In the genomic region with DNA sequence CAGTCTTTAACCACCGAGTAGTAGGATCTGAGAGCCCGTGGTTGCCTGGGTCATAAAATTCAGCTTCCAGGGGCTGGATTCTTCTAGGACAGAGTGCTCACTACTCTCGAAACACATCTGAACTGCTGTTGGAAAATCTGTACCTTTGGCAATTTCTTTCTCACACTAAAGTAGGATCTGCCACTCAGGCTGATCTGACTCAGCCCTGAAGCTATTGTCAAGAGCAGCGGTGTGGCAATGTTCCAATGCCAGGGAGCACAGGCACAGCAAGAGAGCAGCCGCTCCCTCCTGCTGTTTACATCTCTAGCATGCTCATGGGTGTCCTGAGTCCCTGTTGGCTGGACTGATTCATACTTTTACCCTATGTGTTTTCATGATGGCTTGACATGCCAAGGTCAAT, we compare ENCODE assay signal across 7 mouse cellular contexts.
DNase-seq lines count a peak whose midpoint lies in the region; ATAC-seq lines count a peak whose summit lies in the region.

No protein-coding gene starts in this region.

- no peaks in the 10 kb centered on the region for H3K27me3 ChIP-seq in midbrain, embryonic 14.5 days (ENCODE audit: control insufficient read depth, insufficient read depth, low read length)
- no peaks in the 10 kb centered on the region for H3K27me3 ChIP-seq in midbrain, embryonic 15.5 days (replicated peaks)
- no peaks in the 10 kb centered on the region for H3K27me3 ChIP-seq in neural tube, embryonic 15.5 days (replicated peaks)
- no peaks in the 10 kb centered on the region for H3K27me3 ChIP-seq in midbrain, embryonic 16.5 days (ENCODE audit: control insufficient read depth, insufficient read depth, low read depth, low read length)

- peaks cover 11% of the 10 kb centered on the region for H3K4me1 ChIP-seq in midbrain, embryonic 14.5 days (ENCODE audit: control insufficient read depth, insufficient read depth, low read length)
- peaks cover 16% of the 10 kb centered on the region for H3K4me1 ChIP-seq in midbrain, embryonic 15.5 days
- H3K4me1 ChIP-seq in neural tube, embryonic 15.5 days = peaks cover 17% of the 10 kb centered on the region
- H3K4me1 ChIP-seq in midbrain, embryonic 16.5 days (ENCODE audit: control insufficient read depth, insufficient read depth, low read length) = peaks cover 8% of the 10 kb centered on the region; the same call in 1 of the 2 replicates

- 71% methylated on average over 5 of the region's 5 CpGs for WGBS in midbrain, embryonic 14.5 days
- 66% methylated on average over 5 of the region's 5 CpGs for WGBS in midbrain, embryonic 15.5 days
- 50% methylated on average over 5 of the region's 5 CpGs for whole genome bisulfite sequencing in neural tube, embryonic 15.5 days
- 66% methylated on average over 5 of the region's 5 CpGs for WGBS in midbrain, embryonic 16.5 days

- intact Hi-C loops in heart, postnatal 10 days (cut with DNase I) = loop anchor here (5.0 kb wide), 2 partner anchors 205 to 295 kb away; a partner anchor contains a TSS
- intact Hi-C loops in gastrocnemius, postnatal 14 days (cut with DNase I; ENCODE audit: low total_unique reads) = no loop called here

- H3K4me2 ChIP-seq in midbrain, embryonic 14.5 days (ENCODE audit: low read length) = no peak overlapping the region
- H3K4me2 ChIP-seq in midbrain, embryonic 15.5 days = no peak overlapping the region
- no peak overlapping the region for H3K4me2 ChIP-seq in neural tube, embryonic 15.5 days
- H3K4me2 ChIP-seq in midbrain, embryonic 16.5 days (ENCODE audit: low read length) = no peak overlapping the region

- H3K4me3 ChIP-seq in midbrain, embryonic 14.5 days (replicated peaks; ENCODE audit: low read depth, low read length) = no peak overlapping the region
- no peak overlapping the region for H3K4me3 ChIP-seq in midbrain, embryonic 15.5 days
- H3K4me3 ChIP-seq in neural tube, embryonic 15.5 days (replicated peaks) = no peak overlapping the region
- no peak overlapping the region for H3K4me3 ChIP-seq in midbrain, embryonic 16.5 days (ENCODE audit: low read depth, low read length)

- DNase-seq in midbrain, embryonic 14.5 days = peak; percentile 50
- DNase-seq in brain, adult 2 months (ENCODE audit: low read depth, low spot score) = peak; percentile 64
- DNase-seq in heart, postnatal 10 days = peak; percentile 55 to 73
- DNase-seq in gastrocnemius, postnatal 14 days = no peak

- no peak for ATAC-seq in midbrain, embryonic 14.5 days (ENCODE audit: low FRiP score, low TSS enrichment)
- ATAC-seq in midbrain, embryonic 15.5 days (replicated peaks) = no peak
- ATAC-seq in neural tube, embryonic 15.5 days (ENCODE audit: low FRiP score) = no peak
- no peak for ATAC-seq in midbrain, embryonic 16.5 days

- no peaks in the 10 kb centered on the region for H3K9me3 ChIP-seq in midbrain, embryonic 14.5 days (ENCODE audit: control insufficient read depth, low read length)
- H3K9me3 ChIP-seq in midbrain, embryonic 15.5 days = no peaks in the 10 kb centered on the region
- H3K9me3 ChIP-seq in neural tube, embryonic 15.5 days (replicated peaks) = no peaks in the 10 kb centered on the region
- no peaks in the 10 kb centered on the region for H3K9me3 ChIP-seq in midbrain, embryonic 16.5 days (replicated peaks; ENCODE audit: control insufficient read depth, low read length, poor library complexity, severe bottlenecking)

- no peak overlapping the region for H3K27ac ChIP-seq in midbrain, embryonic 14.5 days (replicated peaks; ENCODE audit: low read depth, low read length)
- no peak overlapping the region for H3K27ac ChIP-seq in midbrain, embryonic 15.5 days
- peak overlapping the region; percentile 45; the same call in 1 of the 2 replicates for H3K27ac ChIP-seq in neural tube, embryonic 15.5 days (replicated peaks)
- H3K27ac ChIP-seq in midbrain, embryonic 16.5 days (ENCODE audit: low read length) = no peak overlapping the region

- H3K36me3 ChIP-seq in midbrain, embryonic 14.5 days (ENCODE audit: control insufficient read depth, insufficient read depth, low read length) = no peaks in the 10 kb centered on the region
- no peaks in the 10 kb centered on the region for H3K36me3 ChIP-seq in midbrain, embryonic 15.5 days (replicated peaks)
- no peaks in the 10 kb centered on the region for H3K36me3 ChIP-seq in neural tube, embryonic 15.5 days
- no peaks in the 10 kb centered on the region for H3K36me3 ChIP-seq in midbrain, embryonic 16.5 days (ENCODE audit: control insufficient read depth, insufficient read depth, low read length)

- H3K9ac ChIP-seq in midbrain, embryonic 14.5 days (replicated peaks; ENCODE audit: low read length) = no peak overlapping the region
- H3K9ac ChIP-seq in midbrain, embryonic 15.5 days = no peak overlapping the region
- no peak overlapping the region for H3K9ac ChIP-seq in neural tube, embryonic 15.5 days (replicated peaks)
- H3K9ac ChIP-seq in midbrain, embryonic 16.5 days (ENCODE audit: low read depth, low read length) = no peak overlapping the region
